Mouse (Mus musculus): ENCODE measurements around the gene Snrpa. TPM values are rescaled to one million over a fixed set of nuclear protein-coding genes. Genes with fewer than 3 reads are reported as not detected.
A peak's percentile ranks its signal among the peaks of the same experiment; 100 is the strongest.

Gene Snrpa
- polyA plus RNA-seq, 1 experiment from 2014 or later, result 294 TPM

- Histone ChIP-seq H3K9me3 (no peaks in the 10 kb centered on the region), H3K27me3 (no peaks in the 10 kb centered on the region), H3K4me2 (no peak overlapping the region), H3K4me3 (replicated peaks) (no peak overlapping the region), H3K36me3 (peaks cover 50% of the 10 kb centered on the region), H3K4me1 (replicated peaks) (peaks cover 15% of the 10 kb centered on the region), H3K9ac (replicated peaks) (no peak overlapping the region), H3K27ac (no peak overlapping the region)
- no peak for ATAC-seq (ENCODE audit: insufficient number of reproducible peaks, insufficient read depth, low FRiP score, low TSS enrichment, low read depth)
Measured at GRCm38 (mm10) chr7:27198355-27198754, 2.3 kb upstream of the Snrpa start.

- no peak overlapping the region for H3K9ac ChIP-seq (replicated peaks)
- no peaks in the 10 kb centered on the region for H3K27me3 ChIP-seq
- no peak for ATAC-seq (ENCODE audit: insufficient number of reproducible peaks, insufficient read depth, low FRiP score, low TSS enrichment, low read depth)
- no peak overlapping the region for H3K4me3 ChIP-seq (replicated peaks)
- H3K27ac ChIP-seq, result no peak overlapping the region
- H3K4me1 ChIP-seq (replicated peaks), result peaks cover 15% of the 10 kb centered on the region
- no peaks in the 10 kb centered on the region for H3K9me3 ChIP-seq
- H3K4me2 ChIP-seq, result no peak overlapping the region
- WGBS, result 88% methylated on average over 8 of the region's 8 CpGs
- peaks cover 50% of the 10 kb centered on the region for H3K36me3 ChIP-seq
Measured at GRCm38 (mm10) chr7:27197634-27198033, 1.6 kb upstream of the Snrpa start.

- no peak for ATAC-seq (ENCODE audit: insufficient number of reproducible peaks, insufficient read depth, low FRiP score, low TSS enrichment, low read depth)
- H3K9me3 ChIP-seq, result no peaks in the 10 kb centered on the region
- H3K4me1 ChIP-seq (replicated peaks), result peaks cover 15% of the 10 kb centered on the region
- H3K27me3 ChIP-seq, result no peaks in the 10 kb centered on the region
- H3K4me2 ChIP-seq, result peak overlapping the region; percentile 58; the same call in 1 of the 2 replicates
- 93% methylated on average over 3 of the region's 3 CpGs for WGBS
- H3K4me3 ChIP-seq (replicated peaks), result no peak overlapping the region
- H3K9ac ChIP-seq (replicated peaks), result no peak overlapping the region
- H3K27ac ChIP-seq, result no peak overlapping the region; the same call in 1 of the 2 replicates
- H3K36me3 ChIP-seq, result peaks cover 51% of the 10 kb centered on the region
Measured at GRCm38 (mm10) chr7:27197136-27197535, 1.1 kb upstream of the Snrpa start.

- peaks cover 62% of the 10 kb centered on the region for H3K36me3 ChIP-seq
- 88% methylated on average over 4 of the region's 4 CpGs for WGBS
Measured at GRCm38 (mm10) chr7:27193731-27194130, 2.3 kb downstream of the Snrpa start.

GRCm38 (mm10) chr7:27192434-27192833, 3.6 kb downstream of the Snrpa start:
- Histone ChIP-seq H3K4me2 (no peak overlapping the region), H3K4me1 (replicated peaks) (peaks cover 15% of the 10 kb centered on the region), H3K27me3 (no peaks in the 10 kb centered on the region), H3K9me3 (no peaks in the 10 kb centered on the region), H3K27ac (no peak overlapping the region), H3K4me3 (replicated peaks) (no peak overlapping the region), H3K9ac (replicated peaks) (no peak overlapping the region), H3K36me3 (peaks cover 67% of the 10 kb centered on the region)
- no peak for ATAC-seq (ENCODE audit: insufficient number of reproducible peaks, insufficient read depth, low FRiP score, low TSS enrichment, low read depth)
- 94% methylated on average over 5 of the region's 5 CpGs for WGBS

More at GRCm38 (mm10) chr7:27193731-27194130, 2.3 kb downstream of the Snrpa start:
- Histone ChIP-seq H3K27me3 (no peaks in the 10 kb centered on the region), H3K9ac (replicated peaks) (0 out of 2 replicates have a peak overlapping the region, but pooled peaks have one; percentile 0), H3K27ac (no peak overlapping the region), H3K4me1 (replicated peaks) (peaks cover 15% of the 10 kb centered on the region), H3K4me2 (0 out of 2 replicates have a peak overlapping the region, but pooled peaks have one; percentile 85), H3K4me3 (replicated peaks) (0 out of 2 replicates have a peak overlapping the region, but pooled peaks have one; percentile 3), H3K9me3 (no peaks in the 10 kb centered on the region)
- ATAC-seq (ENCODE audit: insufficient number of reproducible peaks, insufficient read depth, low FRiP score, low TSS enrichment, low read depth), result no peak

- Histone ChIP-seq H3K4me2 (no peak overlapping the region), H3K4me1 (replicated peaks) (peaks cover 7% of the 10 kb centered on the region), H3K9me3 (peaks cover 9% of the 10 kb centered on the region; the same call in 1 of the 2 replicates), H3K27me3 (no peaks in the 10 kb centered on the region), H3K36me3 (peaks cover 97% of the 10 kb centered on the region), H3K9ac (replicated peaks) (no peak overlapping the region), H3K4me3 (replicated peaks) (no peak overlapping the region), H3K27ac (no peak overlapping the region)
- WGBS, result 97% methylated on average over 10 of the region's 10 CpGs
- no peak; the same call in 1 of the 2 replicates for ATAC-seq (ENCODE audit: insufficient number of reproducible peaks, insufficient read depth, low FRiP score, low TSS enrichment, low read depth)
Measured at GRCm38 (mm10) chr7:27189271-27189931, 6.7 kb downstream of the Snrpa start.

- Histone ChIP-seq H3K4me3 (replicated peaks) (no peak overlapping the region), H3K4me1 (replicated peaks) (no peaks in the 10 kb centered on the region), H3K4me2 (no peak overlapping the region), H3K9me3 (peaks cover 9% of the 10 kb centered on the region; the same call in 1 of the 2 replicates), H3K36me3 (peaks cover 82% of the 10 kb centered on the region), H3K9ac (replicated peaks) (no peak overlapping the region), H3K27ac (no peak overlapping the region), H3K27me3 (no peaks in the 10 kb centered on the region)
- 92% methylated on average over 5 of the region's 5 CpGs for WGBS
- ATAC-seq (ENCODE audit: insufficient number of reproducible peaks, insufficient read depth, low FRiP score, low TSS enrichment, low read depth), result no peak
Measured at GRCm38 (mm10) chr7:27185986-27186385, 10.1 kb downstream of the Snrpa start.

- ATAC-seq (ENCODE audit: insufficient number of reproducible peaks, insufficient read depth, low FRiP score, low TSS enrichment, low read depth), result no peak
- 75% methylated on average over 3 of the region's 3 CpGs for WGBS
- H3K36me3 ChIP-seq, result peaks cover 71% of the 10 kb centered on the region
Measured at GRCm38 (mm10) chr7:27184964-27185363, 11.1 kb downstream of the Snrpa start.

GRCm38 (mm10) chr7:27182498-27182897, 13.6 kb downstream of the Snrpa start:
- 84% methylated on average over 1 of the region's 1 CpGs for WGBS
- no peak overlapping the region for H3K27ac ChIP-seq
- H3K4me2 ChIP-seq, result no peak overlapping the region
- no peak overlapping the region for H3K4me3 ChIP-seq (replicated peaks)
- no peak for ATAC-seq (ENCODE audit: insufficient number of reproducible peaks, insufficient read depth, low FRiP score, low TSS enrichment, low read depth)
- peaks cover 3% of the 10 kb centered on the region; the same call in 1 of the 2 replicates for H3K4me1 ChIP-seq (replicated peaks)
- peaks cover 9% of the 10 kb centered on the region; the same call in 1 of the 2 replicates for H3K9me3 ChIP-seq
- peaks cover 47% of the 10 kb centered on the region for H3K36me3 ChIP-seq
- H3K9ac ChIP-seq (replicated peaks), result no peak overlapping the region
- no peaks in the 10 kb centered on the region for H3K27me3 ChIP-seq

More at GRCm38 (mm10) chr7:27184964-27185363, 11.1 kb downstream of the Snrpa start:
- H3K4me1 ChIP-seq (replicated peaks), result no peaks in the 10 kb centered on the region
- H3K27me3 ChIP-seq, result no peaks in the 10 kb centered on the region
- H3K4me2 ChIP-seq, result no peak overlapping the region
- peaks cover 9% of the 10 kb centered on the region; the same call in 1 of the 2 replicates for H3K9me3 ChIP-seq
- no peak overlapping the region for H3K4me3 ChIP-seq (replicated peaks)
- no peak overlapping the region for H3K27ac ChIP-seq
- H3K9ac ChIP-seq (replicated peaks), result no peak overlapping the region

- Histone ChIP-seq H3K4me1 (replicated peaks) (peaks cover 3% of the 10 kb centered on the region; the same call in 1 of the 2 replicates), H3K27ac (peak within 1 kb of the TSS; percentile 86), H3K9me3 (peaks cover 9% of the 10 kb centered on the region; the same call in 1 of the 2 replicates), H3K9ac (replicated peaks) (peak within 1 kb of the TSS; percentile 23; the same call in 1 of the 2 replicates), H3K36me3 (peaks cover 32% of the 10 kb centered on the region), H3K4me3 (replicated peaks) (peak within 1 kb of the TSS; percentile 65), H3K27me3 (no peaks in the 10 kb centered on the region), H3K4me2 (peak within 1 kb of the TSS; percentile 57)
- ATAC-seq (ENCODE audit: insufficient number of reproducible peaks, insufficient read depth, low FRiP score, low TSS enrichment, low read depth), result no peak
- WGBS, result 64% methylated on average over 14 of the region's 14 CpGs
Measured at GRCm38 (mm10) chr7:27180837-27181695, 15.0 kb downstream of the Snrpa start, which contains the start of the genes Gm21983 and Mia. TSS of gene Gm21983 (minus strand) at chr7:27181086. TSS of gene Mia (minus strand) at chr7:27181157.

GRCm38 (mm10) chr7:27180036-27180435, 16.0 kb downstream of the Snrpa start:
- Histone ChIP-seq H3K4me1 (replicated peaks) (peaks cover 3% of the 10 kb centered on the region; the same call in 1 of the 2 replicates), H3K27ac (peak overlapping the region; percentile 86; the same call in 1 of the 2 replicates), H3K9me3 (0 out of 2 replicates have a peak, but pooled peaks cover under 1% of the 10 kb centered on the region), H3K4me2 (peak overlapping the region; percentile 57), H3K4me3 (replicated peaks) (peak overlapping the region; percentile 65), H3K27me3 (no peaks in the 10 kb centered on the region), H3K9ac (replicated peaks) (no peak overlapping the region), H3K36me3 (peaks cover 26% of the 10 kb centered on the region)
- ATAC-seq (ENCODE audit: insufficient number of reproducible peaks, insufficient read depth, low FRiP score, low TSS enrichment, low read depth), result no peak
- 81% methylated on average over 5 of the region's 5 CpGs for WGBS
